Mouse (Mus musculus): Measurements from ENCODE around the gene Gm7137. TPM values are rescaled to one million over a fixed set of nuclear protein-coding genes. Genes with fewer than 3 reads are reported as not detected.
"Not testable (repeated sequence)": the region's sequence is repeated elsewhere in the genome, so short reads cannot be mapped to it uniquely, and the experiment has no call there.

The Gm7137 gene
- polyA plus RNA-seq, 1 experiment from 2014 or later: not detected

DNA sequence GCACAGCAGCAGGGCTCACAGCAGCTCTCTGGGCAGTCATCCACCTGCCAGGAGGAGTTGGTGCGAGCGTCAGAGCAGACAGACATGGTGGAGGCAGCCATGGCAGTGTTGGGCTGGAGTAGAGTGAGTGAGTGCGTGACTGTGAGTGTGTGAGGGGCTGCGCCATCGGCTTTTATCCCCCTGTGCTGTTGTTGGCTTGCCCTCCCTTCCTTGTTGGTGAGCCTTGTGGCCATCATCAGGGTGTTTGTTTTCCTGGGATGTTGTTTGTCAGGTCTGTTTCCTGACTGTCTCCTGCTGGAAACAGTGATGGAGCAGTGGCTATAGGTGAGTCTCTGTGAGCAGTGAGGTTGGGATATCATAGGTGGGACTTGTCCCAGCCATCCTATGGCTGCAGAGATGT lies 23.7 kb upstream of the Gm7137 start, which contains the start of gene Gm9507:
Gene Gm9507, minus strand, starts transcription at position 101 of the 400 bp plus-strand sequence.
- H3K9ac ChIP-seq (ENCODE audit: low read depth, low read length): no peak within 1 kb of the TSS
- no peak within 1 kb of the TSS for H3K27ac ChIP-seq (ENCODE audit: low read depth, low read length)
- no peaks in the 10 kb centered on the region for H3K36me3 ChIP-seq (ENCODE audit: control insufficient read depth, insufficient read depth)
- H3K9me3 ChIP-seq (ENCODE audit: control insufficient read depth): no peaks in the 10 kb centered on the region
- no peak for TF ChIP-seq CTCF (IDR thresholded peaks at IDR 0.05; ENCODE audit: low read depth)
- H3K4me1 ChIP-seq (replicated peaks; ENCODE audit: control insufficient read depth, insufficient read depth, low read length): no peaks in the 10 kb centered on the region
- ATAC-seq: no peak
- WGBS: 56% methylated on average over 5 of the region's 5 CpGs
- H3K4me2 ChIP-seq (replicated peaks; ENCODE audit: low read depth): no peak within 1 kb of the TSS
- H3K4me3 ChIP-seq (ENCODE audit: low read depth, low read length): no peak within 1 kb of the TSS
- H3K27me3 ChIP-seq (replicated peaks; ENCODE audit: control insufficient read depth, insufficient read depth, low read length): no peaks in the 10 kb centered on the region

DNA sequence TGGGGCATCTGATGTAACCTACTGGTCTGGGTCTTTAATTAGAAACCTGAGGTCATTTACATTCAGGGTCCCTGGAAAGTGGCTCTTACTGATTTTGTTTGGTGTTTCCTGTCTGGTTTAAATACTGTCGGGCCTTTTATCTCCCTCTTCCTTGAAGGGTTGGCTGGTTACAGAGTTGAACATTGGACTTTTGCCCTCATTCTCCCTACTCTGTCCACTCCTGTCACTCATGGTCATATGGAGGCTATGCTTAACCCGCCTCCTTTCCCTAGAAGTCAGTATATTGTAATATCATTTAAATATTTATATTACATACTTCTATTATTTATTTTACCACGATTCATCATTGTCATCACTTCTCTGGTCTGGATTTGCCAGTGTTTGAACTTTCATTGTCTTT lies 16.1 kb upstream of the Gm7137 start:
- no peak overlapping the region for H3K4me2 ChIP-seq (replicated peaks; ENCODE audit: low read depth)
- no peak overlapping the region for H3K4me3 ChIP-seq (ENCODE audit: low read depth, low read length)
- no peak overlapping the region for H3K9ac ChIP-seq (ENCODE audit: low read depth, low read length)
- no peaks in the 10 kb centered on the region for H3K36me3 ChIP-seq (ENCODE audit: control insufficient read depth, insufficient read depth)
- no peaks in the 10 kb centered on the region for H3K27me3 ChIP-seq (replicated peaks; ENCODE audit: control insufficient read depth, insufficient read depth, low read length)
- H3K27ac ChIP-seq (ENCODE audit: low read depth, low read length): no peak overlapping the region
- WGBS: 39% methylated on average over 3 of the region's 3 CpGs
- TF ChIP-seq CTCF (IDR thresholded peaks at IDR 0.05; ENCODE audit: low read depth): no peak
- H3K4me1 ChIP-seq (replicated peaks; ENCODE audit: control insufficient read depth, insufficient read depth, low read length): no peaks in the 10 kb centered on the region
- no peaks in the 10 kb centered on the region for H3K9me3 ChIP-seq (ENCODE audit: control insufficient read depth)
- peak; percentile 77; the same call in 1 of the 2 replicates for ATAC-seq

DNA sequence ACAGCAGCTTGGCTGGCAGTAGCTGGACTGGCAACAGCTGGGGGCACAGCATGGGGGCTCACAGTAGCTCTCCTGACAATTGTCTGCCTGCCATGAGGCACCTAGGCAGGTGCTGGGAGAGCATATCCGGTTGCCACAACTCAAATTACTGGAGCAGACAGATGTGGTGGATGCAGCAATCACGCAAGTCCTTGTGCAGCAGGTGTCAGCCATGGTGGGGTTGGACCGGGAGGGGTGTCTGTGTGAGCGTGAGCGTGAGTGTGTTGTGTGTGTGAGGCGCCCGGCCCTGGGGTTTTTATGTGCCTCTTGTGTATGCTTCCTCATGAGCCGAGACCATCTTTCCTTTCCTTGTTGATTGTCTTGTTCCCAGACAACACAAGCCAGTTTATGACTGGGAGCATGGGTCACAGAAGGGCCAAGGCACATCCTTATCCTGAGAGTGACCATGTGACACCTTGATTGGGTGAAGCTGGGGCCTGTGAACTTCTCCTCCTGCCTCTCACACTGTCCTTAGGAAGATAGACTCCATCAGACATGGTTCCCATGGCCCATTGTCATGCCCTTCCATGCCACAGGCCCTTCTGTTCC lies 11.0 kb upstream of the Gm7137 start, which contains the start of gene Gm19668:
Gene Gm19668, minus strand, starts transcription at position 213 of the 588 bp plus-strand sequence.
- WGBS: 43% methylated on average over 8 of the region's 8 CpGs
- H3K27ac ChIP-seq (ENCODE audit: low read depth, low read length): no peak within 1 kb of the TSS
- TF ChIP-seq CTCF (IDR thresholded peaks at IDR 0.05; ENCODE audit: low read depth): no peak
- no peaks in the 10 kb centered on the region for H3K36me3 ChIP-seq (ENCODE audit: control insufficient read depth, insufficient read depth)
- no peak within 1 kb of the TSS for H3K9ac ChIP-seq (ENCODE audit: low read depth, low read length)
- ATAC-seq: peak; percentile 65
- H3K9me3 ChIP-seq (ENCODE audit: control insufficient read depth): no peaks in the 10 kb centered on the region
- no peak within 1 kb of the TSS for H3K4me3 ChIP-seq (ENCODE audit: low read depth, low read length)
- H3K27me3 ChIP-seq (replicated peaks; ENCODE audit: control insufficient read depth, insufficient read depth, low read length): no peaks in the 10 kb centered on the region
- H3K4me2 ChIP-seq (replicated peaks; ENCODE audit: low read depth): no peak within 1 kb of the TSS
- H3K4me1 ChIP-seq (replicated peaks; ENCODE audit: control insufficient read depth, insufficient read depth, low read length): no peaks in the 10 kb centered on the region; the same call in 1 of the 2 replicates

DNA sequence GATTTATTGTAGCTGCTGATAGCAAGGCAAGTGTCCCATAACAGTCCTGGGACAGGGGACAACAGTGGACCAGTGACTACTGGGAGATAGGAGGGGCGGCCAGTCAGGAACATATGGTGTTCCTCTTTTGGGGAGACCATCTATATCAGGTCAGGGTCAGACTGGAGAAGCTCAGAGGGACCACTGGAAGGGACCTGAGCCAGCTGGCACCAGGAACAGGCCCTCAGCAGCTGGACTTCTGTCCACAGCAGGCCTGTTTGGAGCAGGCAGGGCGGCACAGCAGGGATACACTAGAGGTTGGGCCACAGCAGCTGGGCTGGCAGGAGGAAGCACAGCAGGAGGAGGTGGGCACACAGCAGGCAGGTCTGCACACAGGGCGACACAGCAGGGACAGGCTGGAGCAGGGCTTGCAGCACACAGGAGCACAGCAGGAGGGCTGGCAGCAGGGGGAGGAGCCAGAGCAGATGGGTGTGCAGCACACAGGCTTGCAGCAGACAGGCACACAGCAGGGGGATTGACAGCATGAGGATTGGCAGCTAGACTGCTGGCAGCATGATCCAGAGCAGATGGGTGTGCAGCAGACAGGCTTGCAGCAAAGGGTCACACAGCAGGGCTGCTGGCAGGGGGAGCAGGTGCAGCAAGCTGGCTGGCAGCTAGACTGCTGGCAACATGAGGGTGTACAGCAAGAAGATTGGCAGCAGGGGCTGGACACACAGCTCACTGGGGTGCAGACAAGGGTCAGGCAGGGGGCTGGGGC lies 10.3 kb upstream of the Gm7137 start:
- H3K4me3 ChIP-seq (ENCODE audit: low read depth, low read length); H3K9ac ChIP-seq (ENCODE audit: low read depth, low read length); H3K4me1 ChIP-seq (replicated peaks; ENCODE audit: control insufficient read depth, insufficient read depth, low read length); H3K27me3 ChIP-seq (replicated peaks; ENCODE audit: control insufficient read depth, insufficient read depth, low read length); H3K36me3 ChIP-seq (ENCODE audit: control insufficient read depth, insufficient read depth); H3K9me3 ChIP-seq (ENCODE audit: control insufficient read depth); H3K27ac ChIP-seq (ENCODE audit: low read depth, low read length); ATAC-seq; H3K4me2 ChIP-seq (replicated peaks; ENCODE audit: low read depth): not testable (repeated sequence)
- 71% methylated on average over 2 of the region's 3 CpGs for WGBS

DNA sequence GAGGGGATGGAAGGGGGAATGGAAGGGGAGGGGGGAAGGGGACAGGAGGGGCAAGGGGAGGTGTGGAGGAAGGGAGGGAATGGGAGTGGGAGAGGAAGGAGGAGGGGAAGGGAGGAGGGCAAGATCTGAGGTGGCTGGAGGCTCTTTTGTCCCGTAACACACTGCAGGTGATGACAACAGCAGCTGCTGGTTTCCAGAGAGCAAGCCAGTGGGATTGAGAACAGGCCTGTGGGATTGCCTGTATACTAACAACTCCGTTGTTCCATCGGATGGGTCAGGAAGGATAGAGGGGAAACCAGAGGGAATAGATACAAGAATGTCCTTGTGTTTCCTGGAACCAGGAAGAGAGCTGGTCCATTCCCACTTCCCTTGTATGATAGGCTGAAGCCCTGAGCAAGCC lies 9.7 kb upstream of the Gm7137 start:
- no peaks in the 10 kb centered on the region for H3K36me3 ChIP-seq (ENCODE audit: control insufficient read depth, insufficient read depth)
- no peak for ATAC-seq
- WGBS: 30% methylated on average over 3 of the region's 3 CpGs
- H3K4me3 ChIP-seq (ENCODE audit: low read depth, low read length): no peak overlapping the region
- H3K4me2 ChIP-seq (replicated peaks; ENCODE audit: low read depth): no peak overlapping the region
- H3K27ac ChIP-seq (ENCODE audit: low read depth, low read length): no peak overlapping the region
- no peaks in the 10 kb centered on the region; the same call in 1 of the 2 replicates for H3K4me1 ChIP-seq (replicated peaks; ENCODE audit: control insufficient read depth, insufficient read depth, low read length)
- no peaks in the 10 kb centered on the region for H3K27me3 ChIP-seq (replicated peaks; ENCODE audit: control insufficient read depth, insufficient read depth, low read length)
- H3K9ac ChIP-seq (ENCODE audit: low read depth, low read length): no peak overlapping the region
- H3K9me3 ChIP-seq (ENCODE audit: control insufficient read depth): no peaks in the 10 kb centered on the region
- no peak for TF ChIP-seq CTCF (IDR thresholded peaks at IDR 0.05; ENCODE audit: low read depth)

DNA sequence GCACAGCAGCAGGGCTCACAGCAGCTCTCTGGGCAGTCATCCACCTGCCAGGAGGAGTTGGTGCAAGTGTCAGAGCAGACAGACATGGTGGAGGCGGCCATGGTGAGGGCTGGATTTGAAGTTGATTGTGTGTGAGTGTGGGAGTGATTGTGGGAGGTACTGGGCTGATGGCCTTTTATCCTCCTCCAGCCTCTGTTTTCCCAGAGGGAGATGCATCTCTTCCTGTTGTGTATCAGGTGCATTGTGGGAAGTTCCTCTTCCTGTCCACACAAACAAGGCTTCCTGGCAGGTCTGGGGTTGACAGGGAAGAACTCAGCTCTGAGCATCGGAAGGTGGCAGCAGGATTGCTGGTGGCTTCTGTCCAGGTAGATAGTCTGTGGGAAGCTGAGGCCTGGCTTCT lies 7.0 kb upstream of the Gm7137 start, which contains the start of gene Gm9639:
Gene Gm9639, minus strand, starts transcription at position 101 of the 400 bp plus-strand sequence.
- TF ChIP-seq CTCF (IDR thresholded peaks at IDR 0.05; ENCODE audit: low read depth): no peak
- Histone ChIP-seq H3K4me1 (replicated peaks; ENCODE audit: control insufficient read depth, insufficient read depth, low read length) (no peaks in the 10 kb centered on the region; the same call in 1 of the 2 replicates), H3K4me2 (replicated peaks; ENCODE audit: low read depth) (no peak within 1 kb of the TSS), H3K4me3 (ENCODE audit: low read depth, low read length) (no peak within 1 kb of the TSS), H3K27me3 (replicated peaks; ENCODE audit: control insufficient read depth, insufficient read depth, low read length) (no peaks in the 10 kb centered on the region), H3K9me3 (ENCODE audit: control insufficient read depth) (no peaks in the 10 kb centered on the region), H3K36me3 (ENCODE audit: control insufficient read depth, insufficient read depth) (no peaks in the 10 kb centered on the region), H3K9ac (ENCODE audit: low read depth, low read length) (no peak within 1 kb of the TSS), H3K27ac (ENCODE audit: low read depth, low read length) (no peak within 1 kb of the TSS)
- ATAC-seq: no peak
- WGBS: 54% methylated on average over 2 of the region's 2 CpGs
